Mouse (Mus musculus) heart, adult 9 months (tissue): ENCODE measurements around the gene Pam.

ENCODE experiments used
- DNase-seq, 2 experiments: peaks; one replicate each; pipeline ENCODE4 v3.0.0; 2022; ENCODE audit warnings: low spot score in 2 of 2

Gene Pam

DNA sequence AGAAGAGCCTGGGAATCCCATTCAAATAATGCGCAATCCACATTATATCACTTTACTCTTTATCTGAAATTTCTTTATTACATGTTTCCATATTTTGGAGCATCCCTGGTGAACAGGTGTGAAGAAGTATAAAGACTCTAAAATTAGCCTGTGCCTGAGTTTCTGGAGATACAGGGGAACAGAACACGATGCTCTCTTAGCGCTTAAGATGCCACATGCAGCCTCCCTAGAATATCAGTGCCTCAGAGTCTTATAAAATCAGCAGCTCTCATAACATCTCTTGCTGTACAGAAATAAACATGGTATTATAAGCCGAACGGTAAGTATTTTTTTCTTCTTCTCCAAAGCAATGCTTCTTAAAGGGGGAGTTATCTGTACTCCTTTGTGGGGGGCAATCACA, 267.4 kb downstream of the Pam start:
- DNase-seq, result no peak

DNA sequence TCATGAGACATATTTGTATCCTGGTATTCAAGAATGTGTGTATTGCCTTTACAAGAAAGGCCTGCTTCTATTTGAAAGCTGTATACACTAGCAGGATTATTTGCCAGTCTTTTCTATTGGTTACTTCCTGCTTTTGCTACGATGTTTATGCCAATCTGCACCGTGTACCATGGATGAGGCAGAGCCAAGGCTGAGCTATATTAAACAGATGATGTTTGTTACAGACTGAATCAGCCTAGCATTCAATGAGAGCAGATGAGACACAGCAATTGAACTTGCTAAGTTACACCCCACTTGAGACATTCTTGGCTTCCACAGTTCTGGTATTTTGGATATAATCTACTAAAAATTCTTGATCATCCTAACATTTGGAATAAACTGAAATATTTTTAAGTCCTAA, 267.9 kb downstream of the Pam start:
- no peak for DNase-seq

DNA sequence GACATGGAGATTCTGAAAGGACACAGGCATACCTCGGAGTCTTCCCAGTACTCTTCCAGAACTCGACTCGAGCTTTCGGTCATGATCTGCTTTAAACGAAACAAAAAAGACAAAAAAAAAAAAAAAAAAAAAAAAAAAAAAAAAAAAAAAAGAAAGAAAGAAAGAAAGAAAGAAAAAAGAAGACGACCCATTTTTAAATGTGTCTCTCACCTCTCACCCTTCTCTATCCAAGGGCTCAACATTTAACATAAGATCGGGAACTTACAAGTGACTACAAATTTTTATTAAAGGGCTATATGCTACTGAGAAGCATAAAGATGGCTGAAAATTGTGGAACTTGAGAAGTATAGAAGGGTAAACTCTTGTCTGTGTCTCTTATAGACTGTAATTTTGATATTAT, 272.5 kb downstream of the Pam start:
- DNase-seq, result no peak

DNA sequence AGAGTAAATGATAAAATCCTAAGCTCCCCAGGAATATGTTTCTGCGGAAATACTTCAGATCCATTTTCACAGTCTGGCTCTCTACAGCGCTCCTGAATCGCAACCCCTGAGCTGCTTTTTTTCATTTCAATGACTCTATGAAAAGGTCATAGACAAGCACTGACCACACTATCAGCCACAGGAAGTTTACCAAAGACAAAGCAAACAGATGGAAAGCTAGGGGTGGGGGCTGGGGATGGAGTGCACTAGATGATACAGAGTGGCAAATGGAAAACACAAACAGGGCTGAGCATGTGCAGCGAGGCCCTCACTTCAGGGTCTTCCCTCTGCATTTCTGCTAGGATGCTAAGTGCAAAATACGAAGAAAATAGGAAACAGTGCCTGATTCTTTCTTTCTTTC, 273.2 kb downstream of the Pam start:
- no peak for DNase-seq

DNA sequence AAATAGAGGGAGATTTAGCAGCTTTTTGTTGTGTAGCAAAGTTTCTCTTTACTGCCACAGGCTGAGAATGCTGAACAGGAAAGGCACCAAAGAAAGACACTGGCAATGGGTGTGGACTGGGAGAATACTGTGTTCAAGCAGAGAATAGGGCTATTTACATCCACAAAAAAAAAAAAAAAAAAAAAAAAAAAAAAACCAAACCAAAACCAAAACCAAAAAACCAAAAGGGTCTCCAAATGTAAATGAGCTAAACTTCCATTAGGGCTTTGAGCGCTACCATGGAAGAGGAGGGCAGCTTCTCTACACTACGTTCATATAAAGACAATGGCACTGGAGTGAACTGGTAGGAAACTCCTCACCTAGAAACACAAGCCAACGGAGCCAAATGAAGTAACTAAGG, 274.2 kb downstream of the Pam start:
- DNase-seq, result no peak

DNA sequence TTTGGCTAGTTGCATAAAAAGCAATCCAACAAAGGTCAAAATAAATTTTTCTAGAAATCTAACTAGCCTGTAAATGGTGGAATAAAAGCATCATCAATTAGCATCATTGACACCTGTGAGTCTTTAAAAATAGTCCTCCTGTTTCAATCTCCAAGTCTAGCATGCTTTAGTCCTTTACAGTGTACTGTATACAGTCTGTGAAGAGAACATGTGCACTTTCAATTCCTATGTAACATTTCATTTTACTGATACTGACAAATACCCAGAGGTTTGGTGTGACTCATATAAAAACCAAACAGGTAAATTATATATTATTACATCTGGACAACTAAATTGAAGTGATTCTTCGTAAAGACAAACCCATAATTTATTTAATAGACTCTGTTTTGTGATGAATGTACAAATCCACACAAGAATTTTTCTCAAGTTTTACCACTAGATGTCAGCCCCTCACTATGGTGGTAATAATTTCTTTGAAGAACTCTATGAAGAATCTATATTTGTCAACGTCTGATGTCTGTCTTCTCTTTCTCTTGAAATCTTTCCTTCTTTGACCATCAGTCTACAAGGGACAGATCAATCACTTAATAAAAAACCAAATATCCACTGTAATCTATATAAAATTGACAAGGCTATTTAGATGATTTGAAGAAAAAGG, 286.1 kb downstream of the Pam start:
- DNase-seq, result no peak

DNA sequence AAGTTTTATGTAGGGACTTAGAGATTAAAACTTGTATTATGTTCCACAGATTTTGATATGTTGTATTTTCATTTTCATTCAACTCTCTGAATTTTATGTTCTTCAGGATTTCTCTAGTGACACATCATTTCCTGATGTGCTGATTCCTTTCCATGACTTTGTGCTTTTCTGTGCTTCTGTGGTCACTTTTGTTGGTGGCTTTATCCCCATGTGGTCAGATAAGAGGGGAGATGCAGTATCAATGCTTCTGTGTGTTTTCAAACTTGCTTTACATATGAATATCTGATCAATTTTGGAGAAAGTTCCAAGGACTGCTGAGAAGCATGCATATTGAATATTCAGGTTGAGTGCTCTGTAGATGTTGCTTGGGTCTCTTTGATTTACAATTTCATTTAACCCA, 290.9 kb downstream of the Pam start:
- no peak for DNase-seq

DNA sequence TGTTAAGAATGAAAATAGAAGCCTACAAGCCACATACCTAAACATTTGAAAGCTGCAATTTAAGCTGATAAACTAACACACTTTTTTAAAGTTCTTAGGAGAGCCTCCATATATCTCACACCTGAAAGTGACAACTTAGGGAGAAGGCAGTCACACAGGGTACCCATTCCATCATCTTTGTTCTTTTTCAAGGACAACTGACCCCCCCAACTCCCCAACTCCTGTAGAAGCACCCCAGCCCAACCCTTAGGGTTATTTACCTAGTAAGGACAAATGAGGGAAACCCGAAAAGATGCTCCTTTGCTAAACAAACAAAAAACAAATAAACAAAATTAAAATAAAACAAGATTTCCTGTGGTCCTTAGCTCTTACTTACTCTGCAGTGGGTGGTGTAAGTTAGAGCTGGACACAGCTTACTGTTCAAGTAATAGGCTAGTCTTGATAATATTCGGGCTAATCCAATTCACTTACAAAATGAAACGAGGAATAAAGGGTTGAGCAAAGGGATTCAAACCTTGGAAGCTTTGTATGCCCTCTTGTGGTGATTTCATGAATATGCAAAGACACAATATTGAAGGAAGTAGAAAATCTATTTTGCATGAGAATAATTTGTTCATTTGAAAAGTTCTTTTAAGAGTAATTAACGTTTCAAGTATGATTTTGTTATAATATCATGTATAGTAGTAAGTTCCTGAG, 293.1 kb downstream of the Pam start:
- no peak for DNase-seq

DNA sequence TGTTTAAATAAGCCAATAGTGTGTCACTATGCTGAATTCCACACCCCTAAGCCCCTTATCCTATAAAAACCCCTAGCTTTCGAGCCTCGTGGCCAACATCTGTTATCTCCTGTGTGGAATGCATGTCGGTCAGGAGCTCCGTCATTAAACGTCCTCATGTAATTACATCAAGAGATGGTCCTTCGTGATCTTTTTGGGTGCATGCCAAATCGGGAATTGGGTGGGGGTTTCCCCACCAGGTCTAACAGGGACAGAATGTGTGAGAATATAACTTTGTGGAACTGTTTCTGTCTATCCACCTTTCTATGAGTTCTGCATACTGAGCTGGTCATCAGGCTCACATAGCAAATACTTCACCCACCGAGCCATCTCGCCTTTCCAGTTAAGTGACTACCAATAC, 299.5 kb downstream of the Pam start:
- DNase-seq, result no peak

DNA sequence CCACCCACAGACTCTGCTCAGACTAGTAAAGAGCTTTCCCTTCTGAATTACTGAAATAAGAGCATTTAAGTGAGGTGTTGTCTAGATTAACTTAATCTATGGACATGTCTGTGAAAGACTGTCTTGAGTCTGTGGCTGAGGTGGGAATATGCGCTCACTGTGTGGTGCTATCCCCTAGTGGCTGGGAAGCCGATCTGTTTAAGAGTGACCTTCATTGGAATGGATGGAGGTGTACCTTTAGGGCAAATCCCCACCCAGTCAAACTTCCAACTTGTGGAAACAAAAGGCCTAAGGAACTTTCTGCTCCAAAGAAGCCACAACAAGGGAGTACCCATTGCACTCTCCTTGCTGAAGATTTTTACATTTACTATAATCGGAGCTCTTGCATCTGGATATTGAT, 301.3 kb downstream of the Pam start:
- no peak for DNase-seq

DNA sequence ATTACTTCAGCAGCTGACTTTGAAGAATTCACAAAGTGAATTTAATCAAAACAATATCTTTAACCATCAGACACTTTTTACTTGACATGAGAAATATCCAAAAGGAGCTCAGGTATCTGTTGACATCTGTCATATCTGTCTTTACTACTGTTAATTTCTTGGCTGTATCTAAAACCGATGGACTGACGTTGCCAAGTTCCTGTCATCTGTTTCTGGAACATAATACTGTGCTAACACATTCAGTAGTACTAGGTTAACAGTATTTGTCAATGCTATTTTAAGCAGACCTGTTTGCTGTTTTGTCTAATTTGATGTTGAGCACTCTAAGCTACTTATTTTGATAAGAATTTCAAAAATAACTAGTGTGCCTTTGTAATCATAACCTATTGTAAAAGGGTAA, 307.0 kb downstream of the Pam start:
- peak in 1 of 2 experiments; percentile 31 for DNase-seq

DNA sequence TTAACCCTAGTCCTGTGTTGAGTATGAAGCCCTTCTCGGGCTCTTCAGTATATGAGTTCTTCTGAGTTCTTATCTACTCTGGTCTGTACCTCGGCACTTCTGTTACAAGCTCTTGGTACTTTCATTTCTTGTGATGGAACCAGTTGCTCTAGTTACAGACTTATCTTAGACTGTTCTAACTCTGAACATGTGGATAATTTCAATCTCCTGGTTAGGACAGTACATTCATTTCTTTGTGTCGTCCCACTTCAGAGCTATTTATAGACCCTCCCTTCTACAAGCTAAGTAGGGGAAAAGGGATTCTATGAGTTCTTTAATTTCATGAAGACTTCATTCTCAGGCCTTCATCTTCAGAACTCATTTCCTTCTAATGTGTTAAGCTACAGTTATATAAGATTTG, 307.8 kb downstream of the Pam start:
- DNase-seq, result peak in 1 of 2 experiments; percentile 32

DNA sequence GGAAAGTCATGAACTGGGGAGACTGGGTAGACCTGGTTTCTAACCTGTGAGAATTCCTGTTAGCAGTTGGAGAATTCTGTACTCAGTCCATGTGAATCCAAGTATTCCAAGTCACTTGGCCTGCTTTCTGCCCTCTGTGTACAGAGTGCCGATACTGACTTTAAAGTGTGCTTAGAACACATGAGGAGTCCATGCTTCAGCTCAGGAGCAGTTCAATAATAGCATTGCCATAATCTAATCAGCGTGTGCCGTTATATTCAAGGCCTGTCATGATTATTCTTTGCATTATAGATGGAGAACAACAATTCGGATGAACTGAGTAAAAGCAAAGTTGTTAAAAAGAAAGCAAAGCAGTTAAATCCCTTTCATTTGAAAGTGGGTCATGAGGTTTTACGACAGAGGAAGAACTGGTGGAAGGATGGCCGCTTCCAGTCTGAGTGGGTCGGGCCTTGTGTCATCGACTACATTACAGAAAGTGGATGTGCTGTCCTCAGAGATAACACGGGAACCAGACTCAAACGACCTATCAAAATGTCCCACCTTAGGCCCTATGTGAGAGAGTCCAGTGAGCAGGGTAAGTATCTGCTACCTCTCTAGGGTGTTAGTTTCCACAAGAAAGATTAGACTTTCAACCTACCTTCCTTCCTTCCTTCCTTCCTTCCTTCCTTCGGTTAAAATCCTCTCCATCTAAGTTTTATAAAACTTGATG, 309.6 kb downstream of the Pam start:
- DNase-seq, result no peak

DNA sequence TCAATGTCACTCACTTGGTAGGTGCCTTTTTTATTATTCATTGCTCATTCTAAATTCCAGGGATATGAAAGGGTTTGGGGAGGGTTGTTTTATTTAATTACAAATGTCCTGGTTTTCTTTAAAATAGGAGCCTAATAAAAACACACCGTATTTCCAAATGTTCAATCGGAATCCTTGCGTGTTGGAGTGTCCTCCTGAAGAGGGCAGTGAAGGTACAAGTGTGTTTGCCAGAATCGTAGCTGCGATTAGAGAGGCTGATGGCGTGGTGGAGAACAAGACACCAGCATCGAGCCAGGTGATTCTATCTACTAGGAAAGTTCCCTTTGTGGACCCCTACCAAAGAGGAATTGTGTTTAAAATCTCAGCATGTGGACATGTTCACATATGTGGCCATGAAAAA, 310.5 kb downstream of the Pam start:
- no peak for DNase-seq

DNA sequence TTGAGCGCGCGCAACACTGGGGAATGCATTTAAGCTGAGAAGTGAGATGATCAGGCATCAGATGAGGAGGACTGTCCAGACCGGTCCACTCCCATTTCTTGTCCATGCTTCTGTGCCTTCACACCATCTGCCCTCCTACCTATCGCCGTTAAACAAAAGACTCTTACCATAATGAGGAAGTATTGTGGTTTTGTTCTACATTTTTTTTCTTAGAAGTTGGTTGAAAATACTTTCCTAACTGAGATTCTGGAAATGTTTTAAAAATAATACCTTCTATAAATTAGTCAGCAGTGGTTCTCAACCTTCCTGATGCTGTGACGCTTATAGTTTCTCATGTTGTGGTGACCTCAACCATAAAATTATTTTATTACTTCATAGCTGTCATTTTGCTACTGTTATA, 313.8 kb downstream of the Pam start:
- DNase-seq, result no peak

DNA sequence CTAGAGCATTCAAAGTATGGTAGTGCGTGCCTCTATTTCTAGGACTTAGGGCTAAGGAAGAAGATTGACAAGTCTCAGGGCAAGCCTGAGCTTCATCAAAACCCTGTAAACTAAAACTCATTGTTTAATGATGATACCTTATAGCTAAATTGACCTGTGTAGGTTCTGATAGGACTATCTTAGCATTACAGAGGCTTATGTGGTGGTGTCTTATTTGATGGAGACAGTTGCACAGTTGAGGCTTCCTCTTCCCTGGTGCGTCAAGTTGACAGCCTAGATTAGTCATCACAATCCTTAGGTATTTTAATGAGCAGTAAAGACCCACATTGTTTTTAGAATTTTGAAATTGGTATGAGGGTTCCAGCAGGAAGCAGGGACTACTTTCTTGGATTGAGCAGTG, 321.5 kb downstream of the Pam start:
- no peak for DNase-seq

DNA sequence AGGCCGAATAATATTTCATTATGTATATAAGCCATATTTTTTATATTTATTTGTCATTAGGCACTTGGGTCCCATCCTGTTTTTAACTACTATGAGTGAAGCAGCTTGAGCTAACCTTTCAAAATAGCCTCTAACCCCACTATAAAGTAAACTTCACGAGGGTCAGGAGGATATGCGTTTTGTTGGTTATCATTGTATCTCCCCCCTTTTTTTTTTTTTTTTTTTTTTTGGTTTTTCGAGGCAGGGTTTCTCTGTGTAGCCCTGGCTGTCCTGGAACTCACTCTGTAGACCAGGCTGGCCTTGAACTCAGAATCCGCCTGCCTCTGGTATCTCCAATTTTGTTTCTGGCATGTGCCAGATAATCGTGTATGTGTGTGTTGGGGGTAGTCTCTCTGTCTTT, 322.1 kb downstream of the Pam start:
- no peak for DNase-seq

DNA sequence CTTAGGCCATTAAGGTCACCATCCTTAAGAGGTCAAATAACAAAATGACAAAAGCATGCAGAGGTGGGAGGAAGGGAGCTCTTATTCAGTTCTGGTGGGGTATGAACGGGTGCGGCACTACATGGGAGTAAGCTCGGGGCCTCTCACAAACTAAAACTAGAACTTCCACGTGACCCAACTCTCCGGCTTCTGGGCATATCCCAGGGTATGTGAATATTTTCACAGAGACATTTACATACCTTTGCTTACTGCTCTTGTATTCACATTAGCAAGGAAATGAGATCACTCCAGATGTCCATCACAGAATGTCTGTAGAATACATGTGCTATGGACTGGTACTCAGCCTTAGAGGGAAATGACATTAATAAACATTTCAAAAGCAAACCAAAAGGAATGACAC, 323.7 kb downstream of the Pam start:
- no peak for DNase-seq

DNA sequence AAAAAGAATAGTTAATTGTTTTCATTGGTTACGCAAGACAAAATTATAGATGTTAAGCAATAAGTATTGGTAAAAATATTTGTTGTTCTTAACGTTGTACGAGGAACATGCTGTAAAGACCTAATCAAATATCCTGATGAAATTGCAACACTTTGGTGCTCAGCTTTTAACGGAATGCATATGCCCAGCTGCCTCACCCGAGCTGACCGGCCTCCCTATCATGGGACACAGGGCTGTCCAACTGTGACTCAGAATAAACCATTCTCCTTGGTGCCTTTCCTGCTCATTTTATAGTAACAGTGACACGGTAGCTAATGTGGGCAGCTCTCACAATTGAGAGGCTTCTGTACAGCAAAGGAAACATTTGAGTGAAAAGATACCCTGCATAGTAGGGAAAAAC, 324.3 kb downstream of the Pam start:
- peak; percentile 28 to 56 for DNase-seq

DNA sequence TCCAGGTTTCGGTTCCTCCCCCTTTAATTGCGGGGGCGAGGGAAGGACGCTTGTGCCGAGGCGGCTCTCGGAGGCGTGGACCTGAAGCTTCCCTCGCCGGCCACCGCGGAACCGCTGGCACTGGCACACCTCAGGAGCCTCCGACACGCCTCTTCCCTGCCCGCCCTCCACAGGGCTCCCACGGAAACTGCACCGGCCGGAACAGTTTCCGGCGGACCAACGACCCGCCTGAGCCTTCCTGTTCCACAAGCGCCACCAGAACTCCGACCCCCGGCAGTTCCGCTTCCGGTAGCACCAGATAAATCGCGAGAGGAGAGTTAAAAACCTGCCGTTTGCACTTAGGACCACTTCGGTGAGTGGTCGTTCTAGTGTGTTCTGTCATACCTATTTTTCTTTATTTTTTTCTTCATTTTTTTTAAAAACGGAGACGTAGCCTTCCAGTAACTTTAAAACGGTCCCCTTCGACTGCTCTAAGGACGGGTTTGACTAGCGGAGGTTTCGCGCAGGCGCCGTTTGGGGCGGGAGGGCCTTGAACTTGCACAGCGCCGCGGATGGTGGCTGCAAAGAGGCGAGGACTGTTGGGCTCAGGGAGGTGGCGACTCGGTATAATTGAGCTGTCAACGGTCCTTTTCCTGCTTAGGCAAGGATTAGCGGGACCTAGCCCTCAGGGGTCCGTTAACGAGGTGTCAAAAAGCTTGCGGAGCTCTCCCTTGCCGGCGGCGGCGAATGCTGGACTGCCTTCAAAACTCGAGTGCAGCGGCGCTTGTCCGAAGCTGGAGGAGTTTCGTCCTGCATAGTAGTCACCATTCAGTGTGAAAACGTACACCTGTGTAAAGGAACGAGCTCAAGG, 325.3 kb downstream of the Pam start, which contains the start of the genes Gin1 and Ppip5k2:
Gene Gin1, plus strand, starts transcription at position 269 of the 850 bp plus-strand sequence.
Gene Ppip5k2, minus strand, starts transcription at position 508 of the 850 bp plus-strand sequence.
- peak; percentile 91 to 95 for DNase-seq

DNA sequence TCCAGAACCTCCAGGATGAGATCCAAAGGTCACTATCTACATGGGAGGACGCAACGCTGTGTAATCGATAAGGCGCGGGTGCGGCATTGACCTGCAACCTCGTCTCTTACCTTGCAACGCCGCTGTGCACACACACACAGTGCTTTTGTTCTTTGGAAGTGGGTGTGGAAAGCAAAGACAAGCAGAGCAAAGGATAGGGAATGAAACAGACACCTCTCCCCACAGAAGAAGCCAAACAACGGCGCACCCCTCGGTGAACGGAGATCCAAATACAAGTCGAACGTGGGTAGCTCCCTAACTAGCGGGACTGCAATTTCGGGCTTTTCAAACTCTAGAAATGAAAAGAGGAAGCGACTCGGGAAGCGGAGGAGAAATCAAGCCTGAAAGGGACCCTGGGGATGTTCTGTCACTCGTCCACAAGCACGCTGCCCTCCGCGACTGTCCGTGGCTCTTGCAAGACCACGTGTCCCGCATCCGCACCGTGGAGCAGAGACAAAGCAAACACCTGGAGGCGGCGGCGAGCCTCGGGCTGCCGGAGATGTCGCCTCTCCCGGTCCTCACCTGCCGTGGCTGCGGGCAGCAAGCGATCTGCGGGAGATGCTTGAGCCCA, 326.0 kb downstream of the Pam start:
- no peak for DNase-seq

DNA sequence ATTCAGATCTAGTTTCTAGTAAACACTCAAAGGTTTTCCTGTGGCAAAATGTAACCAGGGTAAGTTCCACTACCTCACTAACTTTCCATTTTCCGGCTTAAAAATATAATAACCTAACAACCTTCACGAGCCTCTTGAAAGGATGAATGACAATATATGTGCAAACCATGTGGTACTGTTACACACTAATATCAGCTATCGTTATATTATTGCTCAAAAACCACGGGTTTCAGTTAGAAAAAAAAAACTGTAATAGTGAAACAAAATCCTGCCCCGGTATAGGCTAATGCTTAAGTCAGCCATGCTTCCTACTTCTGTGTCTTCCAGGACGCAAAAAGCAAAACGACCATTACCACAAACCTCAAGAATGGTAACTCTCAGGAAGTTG, 326.5 kb downstream of the Pam start:
- no peak for DNase-seq
